Mouse (Mus musculus) ES-E14 (cell line): ENCODE data around the gene Cyb5r3.

Experiments
- HCFC1 ChIP-seq: IDR thresholded peaks from 2 replicates; pipeline ENCODE4 v1.6.1; 2012; ENCODE audit warnings: low read length, inconsistent platforms, borderline replicate concordance; ENCODE audit not compliant: insufficient read depth
- ZC3H11A ChIP-seq: IDR thresholded peaks from 2 replicates; pipeline ENCODE4 v1.6.1; 2012; ENCODE audit warnings: low read depth, mild to moderate bottlenecking, inconsistent platforms, low read length, borderline replicate concordance
- ZNF384 ChIP-seq: IDR thresholded peaks from 2 replicates; pipeline ENCODE4 v1.6.1; 2012; ENCODE audit warnings: low read depth, low read length, inconsistent platforms

DNA sequence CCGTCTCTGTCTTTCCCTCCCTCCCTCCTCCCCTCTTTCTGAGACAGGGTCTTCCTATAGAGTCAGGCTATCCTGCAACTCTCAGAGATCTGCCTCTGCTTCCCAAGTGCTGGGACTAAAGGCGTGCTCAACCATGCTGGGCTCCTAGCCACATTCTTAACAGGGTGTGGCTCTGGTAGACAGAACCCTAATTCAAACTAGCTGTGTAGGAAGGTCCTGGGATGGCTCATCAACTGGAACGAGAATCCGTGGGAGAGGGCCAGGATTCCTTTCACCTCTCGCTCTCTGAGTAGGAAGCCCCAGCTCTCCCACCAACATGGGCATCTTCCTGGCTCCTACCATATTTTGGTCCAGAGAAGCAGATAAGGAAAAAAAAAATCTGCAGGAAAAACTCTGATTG lies 10.0 kb upstream of the Cyb5r3 start:
- TF ChIP-seq ZC3H11A (no peak), HCFC1 (no peak), ZNF384 (no peak; the same call in 1 of the 2 replicates)
